Mouse (Mus musculus) hindbrain, embryonic 10.5 days (tissue): ENCODE results near the gene Diras1. TPM values are rescaled to one million over a fixed set of nuclear protein-coding genes. Genes with fewer than 3 reads are reported as not detected.
A peak's percentile ranks its signal among the peaks of the same experiment; 100 is the strongest.
"Not testable (repeated sequence)": the region's sequence is repeated elsewhere in the genome, so short reads cannot be mapped to it uniquely, and the experiment has no call there.

Experiments
- DNase-seq: peaks from one replicate; pipeline ENCODE4 v3.0.0-alpha.2; 2017; ENCODE audit warnings: low spot score
- H3K27ac ChIP-seq: fragments of 300-500 bp; sonication (generic); 2 replicates; pipeline ENCODE4 v1.5.1; 2016; ENCODE audit warnings: mild to moderate bottlenecking, moderate library complexity
- H3K27me3 ChIP-seq: fragments of 300-500 bp; sonication (generic); 2 replicates; pipeline ENCODE4 v1.6.1; 2016; ENCODE audit warnings: mild to moderate bottlenecking; ENCODE audit not compliant: poor library complexity, insufficient read depth, severe bottlenecking
- H3K36me3 ChIP-seq: fragments of 300-500 bp; sonication (generic); 2 replicates; pipeline ENCODE4 v1.6.1; 2016; ENCODE audit warnings: mild to moderate bottlenecking, moderate library complexity
- H3K4me1 ChIP-seq: fragments of 300-500 bp; sonication (generic); replicated peaks from 2 replicates; pipeline ENCODE4 v1.6.1; 2016; ENCODE audit warnings: mild to moderate bottlenecking
- H3K4me3 ChIP-seq: fragments of 300-500 bp; sonication (generic); 2 replicates; pipeline ENCODE4 v1.5.1; 2016; ENCODE audit warnings: mild to moderate bottlenecking, moderate library complexity
- H3K9me3 ChIP-seq: fragments of 300-500 bp; sonication (generic); 2 replicates; pipeline ENCODE4 v1.6.1; 2016; ENCODE audit warnings: mild to moderate bottlenecking, moderate library complexity
- WGBS: fragments of 180-500 bp; shearing (Covaris S2); methylation state at CpG from one replicate; pipeline ENCODE4 v1.1.7; 2016; 5-methylcytosine and 5-hydroxymethylcytosine counted together
- polyA plus RNA-seq: library from polyadenylated mRNA; unstranded; fragments of >200 nt; fragmentation: Nextera tagmentation; extraction: Ambion mirVana; gene quantifications from 2 replicates; pipeline ENCODE4 v1.2.1, GENCODE M21; 2016

The Diras1 gene
- polyA plus RNA-seq, 1 experiment from 2014 or later, result 9.8 TPM

- H3K36me3 ChIP-seq, H3K27ac ChIP-seq, DNase-seq, H3K4me3 ChIP-seq, H3K9me3 ChIP-seq: not testable (repeated sequence)
- peaks cover 20% of the 10 kb centered on the region for H3K4me1 ChIP-seq
- H3K27me3 ChIP-seq, result peaks cover 66% of the 10 kb centered on the region
- WGBS, result 62% methylated on average over 4 of the region's 4 CpGs
These were observed 35.6 kb downstream of the Diras1 start for GRCm38 (mm10) chr10:80989854-80990253.

- Histone ChIP-seq H3K27ac (no peak overlapping the region), H3K9me3 (no peaks in the 10 kb centered on the region), H3K4me3 (no peak overlapping the region), H3K27me3 (peaks cover 68% of the 10 kb centered on the region), H3K4me1 (peaks cover 20% of the 10 kb centered on the region), H3K36me3 (no peaks in the 10 kb centered on the region)
- no peak for DNase-seq
- WGBS, result 65% methylated on average over 6 of the region's 6 CpGs
These were observed 36.0 kb downstream of the Diras1 start for GRCm38 (mm10) chr10:80989446-80989845.

GRCm38 (mm10) chr10:80987709-80988441 is 37.6 kb downstream of the Diras1 start:
- H3K27ac ChIP-seq, result no peak overlapping the region; the same call in 1 of the 2 replicates
- no peak overlapping the region for H3K4me3 ChIP-seq
- peaks cover 62% of the 10 kb centered on the region for H3K27me3 ChIP-seq
- peaks cover 16% of the 10 kb centered on the region for H3K4me1 ChIP-seq
- peak; percentile 87 for DNase-seq
- WGBS, result 12% methylated on average over 10 of the region's 10 CpGs
- no peaks in the 10 kb centered on the region for H3K36me3 ChIP-seq
- H3K9me3 ChIP-seq, result no peaks in the 10 kb centered on the region

GRCm38 (mm10) chr10:80986754-80987153 is 38.7 kb downstream of the Diras1 start:
- WGBS, result 70% methylated on average over 6 of the region's 6 CpGs
- H3K27ac ChIP-seq, result no peak overlapping the region
- peaks cover 20% of the 10 kb centered on the region for H3K4me1 ChIP-seq
- no peaks in the 10 kb centered on the region for H3K9me3 ChIP-seq
- H3K4me3 ChIP-seq, result 0 out of 2 replicates have a peak overlapping the region, but pooled peaks have one; percentile 1
- H3K27me3 ChIP-seq, result peaks cover 56% of the 10 kb centered on the region
- H3K36me3 ChIP-seq, result no peaks in the 10 kb centered on the region
- DNase-seq, result no peak

GRCm38 (mm10) chr10:80985970-80986701 is 39.3 kb downstream of the Diras1 start:
- Histone ChIP-seq H3K27ac (no peak overlapping the region), H3K4me3 (peak overlapping the region; percentile 13), H3K27me3 (peaks cover 56% of the 10 kb centered on the region), H3K36me3 (no peaks in the 10 kb centered on the region), H3K4me1 (peaks cover 20% of the 10 kb centered on the region), H3K9me3 (no peaks in the 10 kb centered on the region)
- no peak for DNase-seq
- WGBS, result 34% methylated on average over 13 of the region's 13 CpGs

GRCm38 (mm10) chr10:80985241-80985969 is 40.1 kb downstream of the Diras1 start:
- Histone ChIP-seq H3K4me3 (peak overlapping the region; percentile 13), H3K9me3 (no peaks in the 10 kb centered on the region), H3K4me1 (peaks cover 20% of the 10 kb centered on the region), H3K27me3 (peaks cover 56% of the 10 kb centered on the region), H3K27ac (no peak overlapping the region), H3K36me3 (no peaks in the 10 kb centered on the region)
- WGBS, result 9% methylated on average over 37 of the region's 37 CpGs
- no peak for DNase-seq

GRCm38 (mm10) chr10:80984223-80984622 is 41.2 kb downstream of the Diras1 start:
- Histone ChIP-seq H3K27me3 (peaks cover 52% of the 10 kb centered on the region), H3K4me3 (no peak overlapping the region), H3K27ac (no peak overlapping the region), H3K9me3 (no peaks in the 10 kb centered on the region), H3K4me1 (peaks cover 20% of the 10 kb centered on the region), H3K36me3 (no peaks in the 10 kb centered on the region)
- WGBS, result 90% methylated on average over 12 of the region's 12 CpGs
- DNase-seq, result no peak

- Histone ChIP-seq H3K4me1 (peaks cover 15% of the 10 kb centered on the region), H3K36me3 (no peaks in the 10 kb centered on the region), H3K4me3 (no peak overlapping the region), H3K27me3 (peaks cover 34% of the 10 kb centered on the region), H3K27ac (no peak overlapping the region), H3K9me3 (no peaks in the 10 kb centered on the region)
- no peak for DNase-seq
- WGBS, result 66% methylated on average over 4 of the region's 4 CpGs
These were observed 43.1 kb downstream of the Diras1 start for GRCm38 (mm10) chr10:80982381-80982780.

- Histone ChIP-seq H3K9me3 (no peaks in the 10 kb centered on the region), H3K4me1 (peaks cover 15% of the 10 kb centered on the region), H3K36me3 (no peaks in the 10 kb centered on the region), H3K4me3 (no peak overlapping the region), H3K27me3 (peaks cover 26% of the 10 kb centered on the region), H3K27ac (peak overlapping the region; percentile 5; the same call in 1 of the 2 replicates)
- 56% methylated on average over 7 of the region's 7 CpGs for WGBS
- DNase-seq, result no peak
These were observed 43.8 kb downstream of the Diras1 start for GRCm38 (mm10) chr10:80981564-80982112.

- Histone ChIP-seq H3K4me3 (no peak overlapping the region), H3K9me3 (0 out of 2 replicates have a peak, but pooled peaks cover 5% of the 10 kb centered on the region), H3K4me1 (peaks cover 19% of the 10 kb centered on the region), H3K27ac (no peak overlapping the region), H3K36me3 (no peaks in the 10 kb centered on the region), H3K27me3 (no peaks in the 10 kb centered on the region)
- WGBS, result 90% methylated on average over 11 of the region's 11 CpGs
- no peak for DNase-seq
These were observed 50.0 kb downstream of the Diras1 start for GRCm38 (mm10) chr10:80975478-80975877.

GRCm38 (mm10) chr10:80973722-80974121 is 51.7 kb downstream of the Diras1 start:
- Histone ChIP-seq H3K36me3 (no peaks in the 10 kb centered on the region), H3K9me3 (0 out of 2 replicates have a peak, but pooled peaks cover 5% of the 10 kb centered on the region), H3K27ac (peak overlapping the region; percentile 26; the same call in 1 of the 2 replicates), H3K4me1 (peaks cover 22% of the 10 kb centered on the region), H3K27me3 (no peaks in the 10 kb centered on the region), H3K4me3 (no peak overlapping the region)
- no peak for DNase-seq
- WGBS, result 79% methylated on average over 1 of the region's 1 CpGs
